Mouse (Mus musculus): Measurements from ENCODE around the gene Ncf1. TPM values are rescaled to one million over a fixed set of nuclear protein-coding genes. Genes with fewer than 3 reads are reported as not detected.

Ncf1 gene
- total and polyA plus RNA-seq, 3 experiments, result 5.7 to 8.2 (median 6.7) TPM

DNA sequence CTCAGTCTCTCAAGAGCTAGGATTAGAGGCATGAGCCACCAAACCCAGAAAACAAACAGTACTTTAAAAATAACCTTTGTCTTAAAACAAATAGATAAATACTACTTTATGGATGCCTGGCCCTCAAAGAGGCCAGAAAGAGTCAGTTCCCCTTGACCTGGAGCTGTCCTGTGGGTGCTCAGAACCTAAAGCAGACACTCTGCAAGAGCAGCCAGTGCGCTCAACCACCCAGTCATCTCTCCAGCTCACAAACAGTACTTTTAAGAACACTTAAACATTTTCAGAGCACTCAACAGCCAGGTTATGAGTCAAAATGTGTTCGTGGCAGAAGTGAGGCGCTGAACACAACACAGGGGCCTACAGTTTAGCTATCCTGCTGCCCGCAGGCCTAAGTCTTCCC is 21.7 kb upstream of the Ncf1 start:
- H3K79me2 ChIP-seq (replicated peaks; ENCODE audit: control insufficient read depth, insufficient read depth, low read length), result no peaks in the 10 kb centered on the region
- no peaks in the 10 kb centered on the region for H3K4me1 ChIP-seq (ENCODE audit: control insufficient read depth, insufficient read depth, low read length)
- H3K4me3 ChIP-seq, result no peak overlapping the region
- intact Hi-C loops (cut with DNase I), result no loop called here
- no peaks in the 10 kb centered on the region for H3K36me3 ChIP-seq (ENCODE audit: control insufficient read depth, insufficient read depth, low read length)
- WGBS, result 98% methylated on average over 4 of the region's 4 CpGs
- no peak for TF ChIP-seq POLR2A (IDR thresholded peaks at IDR 0.05; ENCODE audit: insufficient read depth, low read depth, low read length)
- no peak for TF ChIP-seq CTCF (IDR thresholded peaks at IDR 0.05)
- no peak for TF ChIP-seq EP300 (IDR thresholded peaks at IDR 0.05; ENCODE audit: insufficient read depth, low read depth, low read length)
- no peak overlapping the region for H3K9ac ChIP-seq (ENCODE audit: low read depth, low read length)
- DNase-seq, result no peak
- H3K27me3 ChIP-seq (ENCODE audit: control insufficient read depth, insufficient read depth, low read length), result no peaks in the 10 kb centered on the region
- no peak overlapping the region for H3K27ac ChIP-seq

DNA sequence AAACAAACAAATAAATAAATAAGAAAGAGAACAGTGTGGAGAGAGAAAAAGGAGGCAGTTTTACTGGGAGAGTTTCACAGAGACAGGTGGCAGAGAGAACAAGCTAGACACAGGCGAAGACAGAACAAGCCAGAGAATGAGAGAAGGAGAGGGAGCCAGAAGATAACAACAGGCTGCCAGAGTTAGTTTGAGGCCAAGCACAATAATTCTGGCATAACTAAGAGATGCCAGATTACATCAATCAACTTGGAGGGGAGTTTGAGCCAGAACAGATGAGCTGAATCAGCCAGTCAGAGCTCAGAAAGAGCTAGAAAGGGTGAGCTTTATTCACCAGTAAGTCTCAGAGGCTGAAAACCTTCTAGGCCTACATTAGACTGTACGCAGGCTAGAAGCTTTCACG is 21.2 kb upstream of the Ncf1 start:
- H3K36me3 ChIP-seq (ENCODE audit: control insufficient read depth, insufficient read depth, low read length), result no peaks in the 10 kb centered on the region
- WGBS, result 79% methylated on average over 3 of the region's 3 CpGs
- no peak overlapping the region for H3K9ac ChIP-seq (ENCODE audit: low read depth, low read length)

DNA sequence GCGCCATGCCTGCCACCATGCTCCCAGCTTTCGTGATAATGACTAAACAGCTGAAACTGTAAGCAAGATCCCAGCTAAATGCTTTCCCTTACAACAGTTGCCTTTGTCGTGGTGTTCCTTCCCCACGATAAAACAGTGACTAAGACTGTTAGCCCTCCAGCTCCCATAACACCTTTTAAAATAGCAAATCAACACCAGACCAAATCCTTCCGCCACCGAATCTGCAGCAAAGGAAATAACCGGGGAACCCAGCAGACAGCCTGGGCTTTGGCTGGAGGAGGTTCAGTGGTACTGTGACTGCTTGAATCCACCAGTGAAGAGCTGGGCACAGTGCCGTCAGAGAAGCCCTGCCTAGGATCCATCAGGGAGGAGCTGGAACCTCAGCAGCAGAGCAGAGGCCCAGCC is 19.8 kb upstream of the Ncf1 start:
- intact Hi-C loops (cut with DNase I), result no loop called here
- Histone ChIP-seq H3K79me2 (replicated peaks; ENCODE audit: control insufficient read depth, insufficient read depth, low read length) (no peaks in the 10 kb centered on the region), H3K4me3 (no peak overlapping the region), H3K4me1 (ENCODE audit: control insufficient read depth, insufficient read depth, low read length) (no peaks in the 10 kb centered on the region), H3K27me3 (ENCODE audit: control insufficient read depth, insufficient read depth, low read length) (no peaks in the 10 kb centered on the region), H3K9ac (ENCODE audit: low read depth, low read length) (no peak overlapping the region), H3K27ac (no peak overlapping the region), H3K36me3 (ENCODE audit: control insufficient read depth, insufficient read depth, low read length) (no peaks in the 10 kb centered on the region)
- no peak for DNase-seq
- no peak for TF ChIP-seq POLR2A (IDR thresholded peaks at IDR 0.05; ENCODE audit: insufficient read depth, low read depth, low read length)
- no peak for TF ChIP-seq EP300 (IDR thresholded peaks at IDR 0.05; ENCODE audit: insufficient read depth, low read depth, low read length)
- WGBS, result 82% methylated on average over 8 of the region's 8 CpGs

More for the DNA sequence above, 21.2 kb upstream of the Ncf1 start:
- Histone ChIP-seq H3K27me3 (ENCODE audit: control insufficient read depth, insufficient read depth, low read length) (no peaks in the 10 kb centered on the region), H3K4me3 (no peak overlapping the region), H3K79me2 (replicated peaks; ENCODE audit: control insufficient read depth, insufficient read depth, low read length) (no peaks in the 10 kb centered on the region), H3K4me1 (ENCODE audit: control insufficient read depth, insufficient read depth, low read length) (no peaks in the 10 kb centered on the region), H3K27ac (no peak overlapping the region)
- TF ChIP-seq CTCF (IDR thresholded peaks at IDR 0.05), result no peak
- no peak for TF ChIP-seq POLR2A (IDR thresholded peaks at IDR 0.05; ENCODE audit: insufficient read depth, low read depth, low read length)
- no peak for TF ChIP-seq EP300 (IDR thresholded peaks at IDR 0.05; ENCODE audit: insufficient read depth, low read depth, low read length)
- DNase-seq, result no peak
- intact Hi-C loops (cut with DNase I), result no loop called here

DNA sequence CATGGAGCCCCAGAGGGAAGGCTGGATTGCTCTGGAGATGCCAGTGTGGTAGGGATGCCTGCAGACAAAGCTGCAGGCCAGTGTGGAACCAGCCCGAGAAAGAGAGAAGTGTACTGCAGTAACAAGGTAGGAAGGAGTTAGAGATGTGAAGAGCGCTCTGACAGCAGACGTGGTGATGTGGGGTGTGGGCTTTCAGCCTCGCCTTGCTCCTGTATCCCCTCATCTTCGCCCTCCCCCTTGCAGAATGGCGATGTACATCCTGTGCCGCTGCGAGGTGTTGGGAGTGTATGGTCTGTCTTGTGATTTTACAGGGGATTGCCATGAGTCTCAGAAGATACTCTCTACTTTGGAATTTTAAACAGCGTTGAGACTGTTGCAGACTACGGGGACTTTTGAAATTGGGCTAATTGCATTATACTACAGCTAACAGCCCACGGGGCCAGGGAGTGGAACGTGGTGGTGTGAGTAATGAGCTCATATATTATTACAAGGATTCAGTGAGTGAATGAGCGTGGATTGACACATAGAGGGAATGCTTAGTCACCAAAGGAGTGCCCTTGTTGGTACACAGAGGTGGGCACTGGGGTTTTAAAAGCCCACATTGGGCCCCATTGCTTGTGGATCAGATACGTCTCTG is 19.3 kb upstream of the Ncf1 start:
- H3K27me3 ChIP-seq (ENCODE audit: control insufficient read depth, insufficient read depth, low read length), result no peaks in the 10 kb centered on the region
- no peak for DNase-seq
- H3K4me1 ChIP-seq (ENCODE audit: control insufficient read depth, insufficient read depth, low read length), result no peaks in the 10 kb centered on the region
- intact Hi-C loops (cut with DNase I), result no loop called here
- TF ChIP-seq EP300 (IDR thresholded peaks at IDR 0.05; ENCODE audit: insufficient read depth, low read depth, low read length) (no peak), CTCF (IDR thresholded peaks at IDR 0.05) (no peak), POLR2A (IDR thresholded peaks at IDR 0.05; ENCODE audit: insufficient read depth, low read depth, low read length) (no peak)
- H3K36me3 ChIP-seq (ENCODE audit: control insufficient read depth, insufficient read depth, low read length), result no peaks in the 10 kb centered on the region
- no peak overlapping the region for H3K4me3 ChIP-seq
- WGBS, result 91% methylated on average over 14 of the region's 14 CpGs
- no peak overlapping the region for H3K27ac ChIP-seq
- H3K79me2 ChIP-seq (replicated peaks; ENCODE audit: control insufficient read depth, insufficient read depth, low read length), result no peaks in the 10 kb centered on the region
- no peak overlapping the region for H3K9ac ChIP-seq (ENCODE audit: low read depth, low read length)

DNA sequence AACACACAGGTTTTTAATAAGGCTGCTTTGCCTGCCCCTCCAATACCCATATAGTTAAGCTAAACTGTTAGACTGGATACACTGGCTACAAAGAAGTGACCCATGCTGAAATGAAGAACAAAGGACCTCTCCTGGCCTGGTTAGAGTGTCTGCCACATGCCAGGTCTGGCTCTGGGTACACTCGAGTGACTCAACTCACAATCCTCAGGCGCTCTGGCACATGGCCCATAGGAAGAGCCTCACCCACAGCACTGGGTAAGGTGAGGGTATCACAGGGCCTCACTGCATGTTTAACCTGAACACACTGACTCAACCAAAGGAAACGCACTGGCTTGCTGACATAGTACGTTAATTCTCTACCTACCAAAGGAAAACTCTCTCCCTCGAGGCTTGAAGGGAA is 16.7 kb upstream of the Ncf1 start:
- H3K4me3 ChIP-seq, result no peak overlapping the region
- intact Hi-C loops (cut with DNase I), result no loop called here
- no peak overlapping the region for H3K9ac ChIP-seq (ENCODE audit: low read depth, low read length)
- 74% methylated on average over 5 of the region's 5 CpGs for WGBS
- H3K27ac ChIP-seq, result no peak overlapping the region
- no peaks in the 10 kb centered on the region for H3K4me1 ChIP-seq (ENCODE audit: control insufficient read depth, insufficient read depth, low read length)
- H3K79me2 ChIP-seq (replicated peaks; ENCODE audit: control insufficient read depth, insufficient read depth, low read length), result no peaks in the 10 kb centered on the region
- H3K27me3 ChIP-seq (ENCODE audit: control insufficient read depth, insufficient read depth, low read length), result no peaks in the 10 kb centered on the region
- H3K36me3 ChIP-seq (ENCODE audit: control insufficient read depth, insufficient read depth, low read length), result no peaks in the 10 kb centered on the region
- no peak for DNase-seq
- no peak for TF ChIP-seq POLR2A (IDR thresholded peaks at IDR 0.05; ENCODE audit: insufficient read depth, low read depth, low read length)
- no peak for TF ChIP-seq CTCF (IDR thresholded peaks at IDR 0.05)
- no peak for TF ChIP-seq EP300 (IDR thresholded peaks at IDR 0.05; ENCODE audit: insufficient read depth, low read depth, low read length)

DNA sequence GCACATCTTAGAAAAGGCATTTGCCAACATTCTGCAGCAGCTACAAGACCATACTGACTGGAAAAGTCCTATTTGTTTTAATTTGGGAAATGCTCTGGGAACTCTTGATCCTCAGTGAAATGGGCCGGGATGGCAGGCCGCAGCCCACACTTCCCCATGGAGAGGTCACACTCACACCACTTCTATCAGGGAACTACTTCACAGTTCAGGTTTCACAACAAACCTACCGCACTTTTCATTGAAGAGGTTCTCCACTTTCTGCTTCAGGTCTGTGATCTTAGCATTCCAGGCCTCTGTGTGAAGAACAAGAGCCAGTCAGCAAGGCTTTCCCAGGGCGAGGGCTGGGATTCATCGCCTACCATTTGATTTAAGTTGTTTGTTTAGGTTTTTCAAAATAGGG is 15.5 kb upstream of the Ncf1 start:
- 92% methylated on average over 5 of the region's 5 CpGs for WGBS
- DNase-seq, result no peak
- no peak for TF ChIP-seq CTCF (IDR thresholded peaks at IDR 0.05)
- no peak for TF ChIP-seq EP300 (IDR thresholded peaks at IDR 0.05; ENCODE audit: insufficient read depth, low read depth, low read length)
- no peak for TF ChIP-seq POLR2A (IDR thresholded peaks at IDR 0.05; ENCODE audit: insufficient read depth, low read depth, low read length)
- no peaks in the 10 kb centered on the region for H3K79me2 ChIP-seq (replicated peaks; ENCODE audit: control insufficient read depth, insufficient read depth, low read length)
- H3K9ac ChIP-seq (ENCODE audit: low read depth, low read length), result no peak overlapping the region
- H3K4me1 ChIP-seq (ENCODE audit: control insufficient read depth, insufficient read depth, low read length), result no peaks in the 10 kb centered on the region
- no peaks in the 10 kb centered on the region for H3K27me3 ChIP-seq (ENCODE audit: control insufficient read depth, insufficient read depth, low read length)
- no peak overlapping the region for H3K27ac ChIP-seq
- no peak overlapping the region for H3K4me3 ChIP-seq
- no peaks in the 10 kb centered on the region for H3K36me3 ChIP-seq (ENCODE audit: control insufficient read depth, insufficient read depth, low read length)
- intact Hi-C loops (cut with DNase I), result no loop called here
